Mouse (Mus musculus) forebrain, embryonic 16.5 days (tissue): ENCODE results near the gene Sumo3. TPM values are rescaled to one million over a fixed set of nuclear protein-coding genes. Genes with fewer than 3 reads are reported as not detected.

Source experiments
- ATAC-seq: fragments of 200-750 bp; cut with Nextera tagmentation; 2 replicates; pipeline ENCODE4 v1.8.0; 2017; ENCODE audit warnings: mild to moderate bottlenecking, moderate library complexity
- H3K27ac ChIP-seq: fragments of 300-500 bp; sonication (generic); 2 replicates; pipeline ENCODE4 v1.5.1; 2014; ENCODE audit warnings: low read length, control low read depth
- H3K27me3 ChIP-seq: fragments of 300-500 bp; sonication (generic); replicated peaks from 2 replicates; pipeline ENCODE4 v1.6.1; 2014; ENCODE audit warnings: low read length; ENCODE audit not compliant: control insufficient read depth, insufficient read depth
- H3K36me3 ChIP-seq: fragments of 300-500 bp; sonication (generic); 2 replicates; pipeline ENCODE4 v1.6.1; 2014; ENCODE audit not compliant: control insufficient read depth, insufficient read depth
- H3K4me1 ChIP-seq: fragments of 300-500 bp; sonication (generic); replicated peaks from 2 replicates; pipeline ENCODE4 v1.6.1; 2014; ENCODE audit warnings: low read length; ENCODE audit not compliant: control insufficient read depth, insufficient read depth
- H3K4me2 ChIP-seq: fragments of 300-500 bp; sonication (generic); 2 replicates; pipeline ENCODE4 v1.6.1; 2014; ENCODE audit warnings: mild to moderate bottlenecking, low read length, control low read depth
- H3K4me3 ChIP-seq: fragments of 300-500 bp; sonication (generic); replicated peaks from 2 replicates; pipeline ENCODE4 v1.5.1; 2014; ENCODE audit warnings: mild to moderate bottlenecking, low read length, control low read depth
- H3K9ac ChIP-seq: fragments of 300-500 bp; sonication (generic); replicated peaks from 2 replicates; pipeline ENCODE4 v1.6.1; 2014; ENCODE audit warnings: low read depth, low read length, control low read depth
- H3K9me3 ChIP-seq: fragments of 300-500 bp; sonication (generic); 2 replicates; pipeline ENCODE4 v1.6.1; 2016; ENCODE audit warnings: low read length; ENCODE audit not compliant: control insufficient read depth
- WGBS: fragments of 180-500 bp; shearing (Covaris S2); extraction: QIAGEN DNeasy Blood & Tissue Kit; methylation state at CpG from one replicate; pipeline ENCODE4 v1.1.7; 2014; 5-methylcytosine and 5-hydroxymethylcytosine counted together
- polyA plus RNA-seq: library from polyadenylated mRNA; unstranded; fragments of >200 nt; fragmentation: Nextera tagmentation; extraction: Ambion mirVana; gene quantifications from 2 replicates; pipeline ENCODE4 v1.2.1, GENCODE M21; 2015

Gene Sumo3
- polyA plus RNA-seq, 1 experiment from 2014 or later, result 349 TPM

GRCm38 (mm10) chr10:77629163-77629562 lies 23.3 kb downstream of the Sumo3 start:
- ATAC-seq, result no peak
- no peak overlapping the region for H3K4me2 ChIP-seq
- peaks cover 9% of the 10 kb centered on the region for H3K36me3 ChIP-seq
- H3K4me1 ChIP-seq, result peaks cover 19% of the 10 kb centered on the region
- WGBS, result 85% methylated on average over 3 of the region's 3 CpGs
- H3K4me3 ChIP-seq, result no peak overlapping the region
- H3K9me3 ChIP-seq, result no peaks in the 10 kb centered on the region
- H3K27me3 ChIP-seq, result no peaks in the 10 kb centered on the region
- no peak overlapping the region for H3K9ac ChIP-seq
- no peak overlapping the region for H3K27ac ChIP-seq

GRCm38 (mm10) chr10:77629970-77630369 lies 24.1 kb downstream of the Sumo3 start:
- WGBS, result 97% methylated on average over 1 of the region's 1 CpGs

GRCm38 (mm10) chr10:77634016-77634415 lies 28.1 kb downstream of the Sumo3 start:
- Histone ChIP-seq H3K4me3 (no peak overlapping the region), H3K4me2 (no peak overlapping the region), H3K27ac (no peak overlapping the region), H3K4me1 (no peaks in the 10 kb centered on the region), H3K27me3 (no peaks in the 10 kb centered on the region), H3K9ac (no peak overlapping the region), H3K9me3 (no peaks in the 10 kb centered on the region), H3K36me3 (peaks cover 7% of the 10 kb centered on the region)
- WGBS, result 76% methylated on average over 6 of the region's 6 CpGs
- ATAC-seq, result no peak

More at GRCm38 (mm10) chr10:77629970-77630369, 24.1 kb downstream of the Sumo3 start:
- Histone ChIP-seq H3K27me3 (no peaks in the 10 kb centered on the region), H3K4me3 (no peak overlapping the region), H3K36me3 (peaks cover 9% of the 10 kb centered on the region), H3K4me1 (peaks cover 11% of the 10 kb centered on the region), H3K9ac (no peak overlapping the region), H3K27ac (no peak overlapping the region), H3K4me2 (no peak overlapping the region), H3K9me3 (no peaks in the 10 kb centered on the region)
- no peak for ATAC-seq

GRCm38 (mm10) chr10:77634452-77635231 lies 28.7 kb downstream of the Sumo3 start:
- Histone ChIP-seq H3K4me1 (no peaks in the 10 kb centered on the region), H3K4me3 (no peak overlapping the region), H3K27me3 (no peaks in the 10 kb centered on the region), H3K9me3 (no peaks in the 10 kb centered on the region), H3K36me3 (peaks cover 7% of the 10 kb centered on the region), H3K27ac (no peak overlapping the region), H3K4me2 (no peak overlapping the region), H3K9ac (no peak overlapping the region)
- ATAC-seq, result no peak
- WGBS, result 58% methylated on average over 13 of the region's 13 CpGs

GRCm38 (mm10) chr10:77636234-77636922 lies 30.5 kb downstream of the Sumo3 start:
- Histone ChIP-seq H3K4me2 (no peak overlapping the region), H3K9ac (no peak overlapping the region), H3K27ac (no peak overlapping the region), H3K4me3 (no peak overlapping the region), H3K36me3 (peaks cover 9% of the 10 kb centered on the region), H3K9me3 (no peaks in the 10 kb centered on the region), H3K27me3 (no peaks in the 10 kb centered on the region), H3K4me1 (no peaks in the 10 kb centered on the region)
- no peak for ATAC-seq
- WGBS, result 93% methylated on average over 7 of the region's 7 CpGs

GRCm38 (mm10) chr10:77638956-77639355 lies 33.1 kb downstream of the Sumo3 start:
- no peak overlapping the region for H3K9ac ChIP-seq
- H3K27me3 ChIP-seq, result no peaks in the 10 kb centered on the region
- 75% methylated on average over 6 of the region's 6 CpGs for WGBS
- peaks cover 11% of the 10 kb centered on the region for H3K36me3 ChIP-seq
- no peak for ATAC-seq
- no peaks in the 10 kb centered on the region for H3K9me3 ChIP-seq
- H3K4me3 ChIP-seq, result no peak overlapping the region
- no peak overlapping the region for H3K4me2 ChIP-seq
- H3K27ac ChIP-seq, result no peak overlapping the region
- H3K4me1 ChIP-seq, result no peaks in the 10 kb centered on the region

GRCm38 (mm10) chr10:77643160-77643559 lies 37.3 kb downstream of the Sumo3 start:
- Histone ChIP-seq H3K36me3 (peaks cover 27% of the 10 kb centered on the region), H3K4me2 (no peak overlapping the region), H3K9me3 (no peaks in the 10 kb centered on the region), H3K27ac (no peak overlapping the region), H3K27me3 (no peaks in the 10 kb centered on the region), H3K4me3 (no peak overlapping the region), H3K4me1 (0 out of 2 replicates have a peak, but pooled peaks cover 4% of the 10 kb centered on the region), H3K9ac (no peak overlapping the region)
- 81% methylated on average over 7 of the region's 7 CpGs for WGBS
- no peak for ATAC-seq

GRCm38 (mm10) chr10:77645571-77645970 lies 39.7 kb downstream of the Sumo3 start:
- no peak for ATAC-seq
- 0 out of 2 replicates have a peak, but pooled peaks cover 4% of the 10 kb centered on the region for H3K4me1 ChIP-seq
- no peak overlapping the region for H3K9ac ChIP-seq
- no peaks in the 10 kb centered on the region for H3K9me3 ChIP-seq
- H3K36me3 ChIP-seq, result peaks cover 27% of the 10 kb centered on the region
- no peak overlapping the region for H3K4me3 ChIP-seq
- no peak overlapping the region for H3K4me2 ChIP-seq
- H3K27ac ChIP-seq, result no peak overlapping the region
- 94% methylated on average over 5 of the region's 5 CpGs for WGBS
- no peaks in the 10 kb centered on the region for H3K27me3 ChIP-seq

- Histone ChIP-seq H3K27ac (peak overlapping the region; percentile 9; the same call in 1 of the 2 replicates), H3K4me3 (no peak overlapping the region), H3K36me3 (peaks cover 19% of the 10 kb centered on the region), H3K9ac (no peak overlapping the region), H3K4me1 (0 out of 2 replicates have a peak, but pooled peaks cover 4% of the 10 kb centered on the region), H3K27me3 (no peaks in the 10 kb centered on the region), H3K9me3 (no peaks in the 10 kb centered on the region), H3K4me2 (no peak overlapping the region)
- WGBS, result 56% methylated on average over 1 of the region's 1 CpGs
- 0 out of 2 replicates have a peak, but pooled peaks have one; percentile 16 for ATAC-seq
These were observed 41.6 kb downstream of the Sumo3 start for GRCm38 (mm10) chr10:77647461-77647860.
